Mouse (Mus musculus) cerebellum, adult 2 months (tissue): Measurements from ENCODE around the gene Pck2. TPM values are rescaled to one million over a fixed set of nuclear protein-coding genes. Genes with fewer than 3 reads are reported as not detected.

ENCODE experiments used
- DNase-seq, 2 experiments: peaks; one replicate each; pipeline ENCODE4 v3.0.0; 2021
- H3K27ac ChIP-seq: fragments of 200-500 bp; 2 replicates; pipeline ENCODE4 v1.5.1; 2012; ENCODE audit warnings: low read length, control low read depth, inconsistent platforms; ENCODE audit not compliant: insufficient read depth
- H3K27me3 ChIP-seq: fragments of 200-500 bp; 2 replicates; pipeline ENCODE4 v1.6.1; 2012; ENCODE audit warnings: inconsistent platforms, mild to moderate bottlenecking, low read length, moderate library complexity; ENCODE audit not compliant: control insufficient read depth, insufficient read depth
- H3K4me1 ChIP-seq: fragments of 200-500 bp; 2 replicates; pipeline ENCODE4 v1.6.1; 2011; ENCODE audit warnings: low read length; ENCODE audit not compliant: control insufficient read depth, insufficient read depth
- H3K4me3 ChIP-seq: fragments of 200-500 bp; replicated peaks from 2 replicates; pipeline ENCODE3; 2011; ENCODE audit warnings: mild to moderate bottlenecking, low read depth, low read length, control low read depth; ENCODE audit not compliant: insufficient read depth
- CTCF ChIP-seq: fragments of 200-500 bp; IDR thresholded peaks from 2 replicates; pipeline ENCODE4 v1.5.1; 2011; ENCODE audit warnings: low read depth, mild to moderate bottlenecking, control low read depth, low read length, moderate library complexity, borderline replicate concordance; ENCODE audit not compliant: insufficient read depth
- POLR2A ChIP-seq: fragments of 200-500 bp; IDR thresholded peaks from 2 replicates; pipeline ENCODE4 v1.6.1; 2011; ENCODE audit warnings: low read length, control low read depth, borderline replicate concordance; ENCODE audit not compliant: insufficient read depth
- WGBS: fragments of 180-500 bp; shearing (Covaris S2); methylation state at CpG from one replicate; pipeline ENCODE4 v1.1.7; 2018; 5-methylcytosine and 5-hydroxymethylcytosine counted together
- polyA plus RNA-seq: library from polyadenylated mRNA; depleted of rRNA; stranded (reverse); fragments of >200 nt; gene quantifications from 2 replicates; pipeline ENCODE4 v1.2.3, GENCODE M21; 2012; rRNA removed

Pck2 gene
- polyA plus RNA-seq = 44.8 and 49.3 TPM in 2 replicates

DNA sequence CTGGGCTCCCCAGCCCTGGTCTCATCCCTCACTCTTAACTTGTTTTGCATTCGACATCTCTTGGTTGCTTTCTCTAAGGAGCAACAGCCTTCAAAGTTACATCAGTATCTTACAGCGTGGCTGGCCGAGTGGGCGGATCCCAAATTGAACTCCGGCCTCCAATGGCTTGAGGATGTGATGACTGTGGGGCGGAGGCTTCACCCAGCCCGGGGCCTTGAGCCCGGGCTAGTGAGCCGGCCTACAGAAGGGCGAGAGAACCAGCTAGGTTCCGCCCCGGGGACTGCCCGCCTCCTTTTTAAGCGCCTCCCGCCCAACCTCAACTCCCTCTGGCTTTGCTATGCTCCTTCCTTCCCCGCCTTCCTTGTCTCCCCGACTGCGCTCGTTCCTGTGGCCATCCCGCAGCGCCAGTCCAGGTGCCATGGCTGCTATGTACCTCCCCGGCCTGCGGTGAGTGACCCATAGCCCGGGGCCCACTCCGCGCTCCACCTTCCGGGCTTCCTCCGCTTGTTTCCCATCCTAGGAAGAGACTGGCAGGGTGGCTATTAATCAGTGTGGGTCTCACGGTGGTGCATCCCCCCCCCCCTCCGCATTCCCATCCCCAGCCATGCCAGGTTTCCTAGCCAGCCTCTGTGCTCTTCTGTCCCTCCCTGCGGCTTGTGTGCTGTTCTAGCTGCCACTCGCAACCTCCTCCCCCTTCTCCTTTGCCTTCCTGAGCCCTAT, at the start of gene Pck2:
Gene Pck2 (plus strand): TSS at position 200 of the 720 bp plus-strand sequence.
- TF ChIP-seq CTCF (no peak), POLR2A (peak; percentile 68)
- Histone ChIP-seq H3K4me3 (peak within 1 kb of the TSS; percentile 79), H3K27me3 (no peaks in the 10 kb centered on the region), H3K4me1 (peaks cover 21% of the 10 kb centered on the region), H3K27ac (peak within 1 kb of the TSS; percentile 93)
- WGBS = under 1% methylated on average over 32 of the region's 32 CpGs
- DNase-seq = peak; percentile 89 to 91

GRCm38 (mm10) chr14:55490361-55491201, 49.5 kb upstream of the Pck2 start, which contains the start of gene Carmil3:
Carmil3 (plus strand) TSS chr14:55490651.
- Histone ChIP-seq H3K4me3 (peak within 1 kb of the TSS; percentile 96), H3K27ac (peak within 1 kb of the TSS; percentile 71), H3K27me3 (no peaks in the 10 kb centered on the region), H3K4me1 (peaks cover 11% of the 10 kb centered on the region)
- 0 out of 2 replicates have a peak, but pooled peaks have one; percentile 48 for TF ChIP-seq POLR2A
- no peak for TF ChIP-seq CTCF
- WGBS = under 1% methylated on average over 67 of the region's 68 CpGs
- DNase-seq = peak; percentile 88 to 90

GRCm38 (mm10) chr14:55491291-55491833, 48.7 kb upstream of the Pck2 start:
- H3K4me1 ChIP-seq = peaks cover 16% of the 10 kb centered on the region
- DNase-seq = peak; percentile 79 to 80
- peak; percentile 41; the same call in 1 of the 2 replicates for TF ChIP-seq POLR2A
- TF ChIP-seq CTCF = no peak
- H3K4me3 ChIP-seq = peak overlapping the region; percentile 96
- peak overlapping the region; percentile 71 for H3K27ac ChIP-seq
- WGBS = 0% methylated on average over 29 of the region's 30 CpGs
- no peaks in the 10 kb centered on the region for H3K27me3 ChIP-seq

DNA sequence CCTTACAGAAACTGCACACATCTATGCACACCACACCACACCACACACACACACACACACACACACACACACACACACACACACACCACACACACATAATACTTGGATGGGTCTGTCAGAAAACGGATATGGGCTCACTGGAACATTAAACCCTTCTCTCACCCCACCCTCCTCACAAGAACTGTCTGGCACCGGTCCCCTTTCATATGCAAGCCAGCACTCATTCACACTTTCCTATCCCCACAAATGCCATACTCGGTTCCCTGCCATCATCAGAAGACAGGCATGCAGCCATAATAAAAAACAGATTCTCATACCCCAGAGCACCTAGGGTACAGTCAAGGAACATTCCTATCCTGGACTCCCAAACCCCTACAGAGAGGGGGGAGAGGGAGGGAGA, 48.0 kb upstream of the Pck2 start:
- 20% methylated on average over 3 of the region's 3 CpGs for WGBS

GRCm38 (mm10) chr14:55495509-55496240, 44.4 kb upstream of the Pck2 start:
- Histone ChIP-seq H3K27me3 (no peaks in the 10 kb centered on the region), H3K4me3 (no peak overlapping the region), H3K27ac (no peak overlapping the region), H3K4me1 (peaks cover 13% of the 10 kb centered on the region)
- DNase-seq = peak; percentile 66 to 72
- WGBS = 25% methylated on average over 19 of the region's 20 CpGs
- no peak for TF ChIP-seq CTCF
- TF ChIP-seq POLR2A = no peak

More for the DNA sequence above, 48.0 kb upstream of the Pck2 start:
- Histone ChIP-seq H3K4me1 (peaks cover 16% of the 10 kb centered on the region), H3K4me3 (peak overlapping the region; percentile 96), H3K27me3 (no peaks in the 10 kb centered on the region), H3K27ac (no peak overlapping the region)
- TF ChIP-seq CTCF (no peak), POLR2A (no peak)
- no peak for DNase-seq

- TF ChIP-seq CTCF = no peak
- TF ChIP-seq POLR2A = no peak
- no peaks in the 10 kb centered on the region for H3K27me3 ChIP-seq
- DNase-seq = no peak
- H3K27ac ChIP-seq = no peak overlapping the region
- peaks cover 11% of the 10 kb centered on the region for H3K4me1 ChIP-seq
- no peak overlapping the region for H3K4me3 ChIP-seq
- 82% methylated on average over 15 of the region's 16 CpGs for WGBS
Observed at GRCm38 (mm10) chr14:55496761-55497448, 43.2 kb upstream of the Pck2 start.
